Mouse (Mus musculus) spleen, adult 2 months (tissue): ENCODE measurements around the gene Ctsf.

Experiments used
- CTCF ChIP-seq: fragments of 200-500 bp; IDR thresholded peaks from 2 replicates; pipeline ENCODE4 v1.5.1; 2011; ENCODE audit warnings: mild to moderate bottlenecking, inconsistent platforms; ENCODE audit not compliant: insufficient read depth, insufficient read length, insufficient replicate concordance; ENCODE audit errors: extremely low read depth
- POLR2A ChIP-seq: fragments of 200-500 bp; IDR thresholded peaks from 2 replicates; pipeline ENCODE4 v1.6.1; 2011; ENCODE audit warnings: low read depth, low read length, inconsistent platforms

- no peak for TF ChIP-seq POLR2A
- TF ChIP-seq CTCF = no peak
These were observed 21.8 kb downstream of the Ctsf start for GRCm38 (mm10) chr19:4876755-4877154.
